Mouse (Mus musculus) splenic B cell, adult 2 months (primary cell): ENCODE data around the gene Pyroxd2.
"Not testable (repeated sequence)": the region's sequence is repeated elsewhere in the genome, so short reads cannot be mapped to it uniquely, and the experiment has no call there.

Source experiments
- DNase-seq: peaks from one replicate; pipeline ENCODE4 v3.0.0-alpha.2; 2011; ENCODE audit warnings: low read depth, low spot score
- H3K27me3 ChIP-seq: 2 replicates; pipeline ENCODE4 v1.6.1; 2012; ENCODE audit warnings: mild to moderate bottlenecking, low read length, moderate library complexity, mixed read lengths; ENCODE audit not compliant: control insufficient read depth, poor library complexity, insufficient read depth, severe bottlenecking
- H3K36me3 ChIP-seq: 2 replicates; pipeline ENCODE4 v1.6.1; 2012; ENCODE audit warnings: mild to moderate bottlenecking, low read length, moderate library complexity, mixed read lengths; ENCODE audit not compliant: control insufficient read depth, poor library complexity, insufficient read depth, severe bottlenecking

Gene Pyroxd2

GRCm38 (mm10) chr19:42752363-42752931 is at the start of gene Pyroxd2:
Gene Pyroxd2, minus strand, starts transcription at chr19:42752775.
- Histone ChIP-seq H3K27me3 (no peaks in the 10 kb centered on the region), H3K36me3 (no peaks in the 10 kb centered on the region)
- no peak for DNase-seq

GRCm38 (mm10) chr19:42797866-42798265 is 45.3 kb upstream of the Pyroxd2 start:
- Histone ChIP-seq H3K36me3 (no peaks in the 10 kb centered on the region), H3K27me3 (peaks cover 2% of the 10 kb centered on the region; the same call in 1 of the 2 replicates)
- no peak for DNase-seq

DNA sequence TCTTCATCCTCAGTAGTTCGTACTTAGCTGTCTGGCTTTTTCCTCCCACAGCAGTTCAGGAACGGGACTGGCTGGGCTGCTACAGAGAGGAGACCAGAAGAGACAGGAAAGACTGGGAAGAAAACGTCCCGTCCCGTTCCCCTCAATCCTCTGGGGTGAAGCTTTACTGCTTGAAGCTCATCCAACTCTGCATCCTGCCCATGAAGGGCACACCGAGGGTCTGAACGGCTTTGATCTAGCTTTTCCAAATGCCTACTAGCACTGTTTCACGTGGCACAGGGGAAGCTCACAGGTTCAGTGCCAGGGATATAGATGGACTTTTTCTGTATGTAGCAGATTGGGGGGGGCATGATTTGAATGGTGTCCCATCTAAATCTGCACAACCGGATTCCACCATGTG is 43.2 kb upstream of the Pyroxd2 start:
- no peak for DNase-seq
- Histone ChIP-seq H3K27me3 (peaks cover 2% of the 10 kb centered on the region; the same call in 1 of the 2 replicates), H3K36me3 (no peaks in the 10 kb centered on the region)

DNA sequence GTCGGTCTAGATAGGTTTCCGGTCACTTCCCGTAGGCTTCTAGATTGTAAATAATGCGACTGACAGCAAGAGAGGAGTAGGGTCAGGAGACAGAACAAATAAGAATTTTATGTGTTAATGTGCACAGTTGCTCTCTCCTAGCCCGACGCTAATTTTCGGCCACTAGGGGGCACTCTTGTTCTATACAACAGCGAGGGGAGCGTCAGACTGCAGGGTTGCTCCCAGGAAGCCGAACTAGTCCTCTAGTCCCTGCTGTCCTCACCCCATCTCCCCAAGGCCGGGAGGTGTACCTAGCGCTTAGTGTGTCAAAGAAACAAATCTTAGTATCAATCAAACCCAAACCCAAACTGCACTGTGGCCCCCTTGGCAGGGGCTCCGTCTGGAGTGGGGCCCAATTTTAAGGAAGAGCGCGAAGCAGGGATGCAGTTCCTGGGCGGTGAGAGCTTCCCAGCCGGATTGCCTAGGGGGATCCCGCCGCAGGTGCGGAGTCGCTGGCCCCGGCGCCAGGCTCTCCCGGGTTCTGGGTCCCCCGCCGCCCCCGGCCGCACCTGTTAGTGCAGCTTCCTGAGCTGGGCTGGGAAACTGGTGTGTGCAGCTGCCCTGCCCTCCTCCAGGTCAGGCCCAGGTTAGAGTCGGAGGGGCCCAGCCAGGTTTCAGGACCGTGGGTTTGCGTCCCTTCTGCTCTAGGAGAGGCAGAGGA is 42.5 kb upstream of the Pyroxd2 start:
- H3K36me3 ChIP-seq: no peaks in the 10 kb centered on the region
- H3K27me3 ChIP-seq: peaks cover 2% of the 10 kb centered on the region; the same call in 1 of the 2 replicates
- DNase-seq: peak; percentile 85

DNA sequence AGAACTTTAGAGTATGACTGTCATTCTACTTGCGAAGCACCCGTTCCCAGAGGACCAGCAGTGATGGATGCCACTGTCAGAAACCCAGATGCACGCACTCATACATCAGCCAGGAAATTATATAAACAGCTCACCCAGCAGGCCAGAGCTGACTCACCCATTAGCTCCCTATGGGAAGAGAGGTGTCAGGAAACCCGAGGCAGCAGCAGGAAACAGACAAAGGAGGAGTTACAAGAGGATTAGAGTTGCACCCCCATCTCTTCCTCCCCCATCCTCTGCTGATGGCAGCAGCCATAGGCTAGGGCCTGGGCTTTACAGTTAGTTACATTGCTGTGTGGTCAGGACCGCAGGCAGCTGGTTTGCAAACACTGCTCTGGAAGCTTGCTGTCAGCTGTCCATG is 35.7 kb upstream of the Pyroxd2 start:
- DNase-seq: no peak
- H3K27me3 ChIP-seq: no peaks in the 10 kb centered on the region
- H3K36me3 ChIP-seq: no peaks in the 10 kb centered on the region

DNA sequence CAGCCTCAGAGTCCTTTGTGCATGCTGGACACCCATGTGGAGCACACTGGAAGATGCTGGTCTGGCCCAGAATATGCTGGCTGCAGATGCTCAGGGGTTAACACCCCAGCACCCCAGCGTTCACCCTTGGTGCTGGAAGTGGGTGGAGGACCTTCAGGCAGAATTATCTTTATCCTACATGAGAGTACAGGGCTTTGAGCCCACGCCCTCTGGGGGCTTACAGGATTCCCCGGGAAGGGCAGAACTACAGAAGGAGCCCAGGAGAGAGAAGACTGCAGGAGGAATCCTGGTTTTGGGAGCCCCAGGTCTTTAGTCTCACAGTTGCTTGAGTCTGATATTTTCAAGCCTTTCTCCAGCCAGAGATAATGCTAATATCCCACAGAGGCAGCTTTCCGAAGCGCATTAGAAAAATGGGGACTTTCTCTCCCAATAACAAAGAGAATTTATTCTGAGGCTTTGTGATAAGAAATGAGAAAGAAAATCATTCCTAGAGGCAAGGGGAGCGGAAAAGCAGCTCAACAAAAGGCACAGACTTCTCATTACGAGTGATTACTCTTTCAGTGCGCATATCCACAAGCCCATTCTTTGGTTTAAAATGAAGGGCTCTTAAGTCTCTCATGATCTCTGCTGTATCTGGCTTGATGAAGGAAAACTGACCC is 33.1 kb upstream of the Pyroxd2 start:
- Histone ChIP-seq H3K36me3 (no peaks in the 10 kb centered on the region), H3K27me3 (no peaks in the 10 kb centered on the region)
- DNase-seq: no peak

DNA sequence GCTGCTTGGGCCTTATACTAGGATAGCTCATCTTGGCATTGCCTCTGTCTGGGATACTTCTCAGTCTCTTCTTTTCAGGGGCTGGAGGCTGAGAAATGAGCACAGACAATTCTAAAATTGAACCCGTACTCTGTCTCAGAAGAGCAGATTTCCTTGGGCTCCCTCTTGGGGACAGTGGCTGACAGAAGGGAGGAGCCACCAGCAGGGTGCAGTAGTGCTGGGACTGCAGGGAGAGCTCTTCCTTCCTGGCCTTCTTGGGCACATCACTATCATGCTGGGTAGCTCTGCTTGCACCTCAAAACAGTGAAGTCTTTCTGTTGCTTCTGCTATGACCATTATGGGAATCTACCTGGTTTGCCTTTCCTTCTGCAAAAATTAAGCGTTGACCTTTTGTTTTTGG is 32.6 kb upstream of the Pyroxd2 start:
- H3K36me3 ChIP-seq: no peaks in the 10 kb centered on the region
- H3K27me3 ChIP-seq: no peaks in the 10 kb centered on the region
- no peak for DNase-seq

- not testable (repeated sequence) for H3K27me3 ChIP-seq, H3K36me3 ChIP-seq, DNase-seq
Measured at GRCm38 (mm10) chr19:42780156-42780538, 27.6 kb upstream of the Pyroxd2 start.

GRCm38 (mm10) chr19:42779531-42780155 is 27.1 kb upstream of the Pyroxd2 start, which contains the start of gene Hps1:
Gene Hps1, minus strand, starts transcription at chr19:42779978.
- Histone ChIP-seq H3K36me3 (no peaks in the 10 kb centered on the region), H3K27me3 (no peaks in the 10 kb centered on the region)
- DNase-seq: peak; percentile 90

GRCm38 (mm10) chr19:42777801-42778200 is 25.2 kb upstream of the Pyroxd2 start:
- no peaks in the 10 kb centered on the region for H3K36me3 ChIP-seq
- peak; percentile 38 for DNase-seq
- no peaks in the 10 kb centered on the region for H3K27me3 ChIP-seq

DNA sequence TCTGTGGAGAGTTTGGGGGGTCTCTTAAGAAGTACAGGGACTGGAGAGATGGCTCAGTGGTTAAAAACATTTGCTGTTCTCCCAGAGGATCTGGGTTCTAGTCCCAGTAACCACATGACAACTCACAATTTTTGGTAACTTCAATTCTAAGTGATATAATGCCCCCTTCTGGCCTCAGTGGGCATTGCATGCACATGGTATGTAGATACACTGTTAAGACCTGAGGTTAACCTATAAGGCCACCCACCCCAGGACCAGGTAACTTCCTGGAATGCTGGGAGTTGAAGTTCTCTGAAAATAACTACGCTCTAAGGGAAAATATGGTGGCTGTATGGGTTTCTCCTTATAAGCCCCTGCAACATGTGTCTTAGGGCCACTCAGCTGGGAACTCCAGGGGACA is 24.2 kb upstream of the Pyroxd2 start:
- Histone ChIP-seq H3K36me3 (0 out of 2 replicates have a peak, but pooled peaks cover 1% of the 10 kb centered on the region), H3K27me3 (no peaks in the 10 kb centered on the region)
- DNase-seq: peak; percentile 57

GRCm38 (mm10) chr19:42770141-42770872 is 17.7 kb upstream of the Pyroxd2 start:
- Histone ChIP-seq H3K27me3 (no peaks in the 10 kb centered on the region), H3K36me3 (peaks cover 4% of the 10 kb centered on the region; the same call in 1 of the 2 replicates)
- no peak for DNase-seq

- Histone ChIP-seq H3K36me3 (peaks cover 4% of the 10 kb centered on the region; the same call in 1 of the 2 replicates), H3K27me3 (no peaks in the 10 kb centered on the region)
- DNase-seq: no peak
Measured at GRCm38 (mm10) chr19:42769648-42770047, 17.1 kb upstream of the Pyroxd2 start.

DNA sequence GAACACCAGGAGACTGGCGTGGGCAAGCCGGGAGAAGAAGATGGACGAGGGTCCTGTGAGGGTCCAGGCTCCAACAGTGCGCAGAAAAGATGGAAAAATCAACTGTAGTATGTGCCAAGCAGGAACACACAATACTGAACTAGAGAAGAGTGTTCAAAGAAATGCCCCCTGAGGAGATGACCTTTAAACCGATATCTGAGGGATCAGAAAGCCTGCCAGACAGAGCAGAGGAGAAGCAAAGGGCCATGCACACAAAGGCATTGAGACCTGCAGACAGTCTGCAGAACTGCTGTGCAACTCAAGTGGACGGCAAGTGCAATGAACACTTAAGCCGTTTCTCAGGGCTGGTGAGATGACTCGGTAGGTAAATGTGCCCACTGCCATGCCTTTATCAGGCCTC is 14.8 kb upstream of the Pyroxd2 start:
- H3K36me3 ChIP-seq: peaks cover 4% of the 10 kb centered on the region; the same call in 1 of the 2 replicates
- H3K27me3 ChIP-seq: no peaks in the 10 kb centered on the region
- no peak for DNase-seq
